Mouse (Mus musculus): Measurements from ENCODE around the gene Rab42.

DNA sequence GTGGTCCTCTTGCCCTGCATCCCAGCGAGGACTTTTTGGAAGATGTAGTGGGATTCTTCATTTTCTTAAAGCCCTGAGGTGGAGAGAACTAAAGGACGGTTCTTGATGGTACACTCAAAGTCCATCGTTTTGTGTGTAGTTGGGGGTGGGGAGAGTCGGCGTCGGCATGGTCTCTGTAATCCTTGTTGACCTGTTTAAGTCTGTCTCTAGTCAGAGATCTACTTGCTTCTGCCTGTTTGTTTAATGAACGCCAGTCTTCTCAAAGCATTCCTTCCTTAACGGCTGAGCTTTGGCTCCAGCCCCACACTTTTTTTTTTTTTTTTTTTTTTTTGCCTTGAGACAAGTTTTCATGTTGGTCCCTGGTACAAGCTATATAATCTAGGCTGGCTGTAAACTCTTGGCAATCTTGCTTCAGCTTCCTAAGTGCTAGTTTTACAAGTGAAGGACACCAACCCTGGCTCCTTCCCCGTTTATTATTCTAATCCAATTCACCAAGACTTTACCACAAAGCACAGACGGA lies 26.7 kb upstream of the Rab42 start:
- no peak for TF ChIP-seq CTCF (IDR thresholded peaks at IDR 0.05; ENCODE audit: borderline replicate concordance, insufficient read depth, low read depth, low read length)
- no peak for TF ChIP-seq POLR2A (IDR thresholded peaks at IDR 0.05; ENCODE audit: borderline replicate concordance, insufficient read depth, low read length)
